Mouse (Mus musculus): ENCODE measurements around the gene 7530416G11Rik. TPM values are rescaled to one million over a fixed set of nuclear protein-coding genes. Genes with fewer than 3 reads are reported as not detected.

7530416G11Rik gene
- polyA plus RNA-seq, 1 experiment, result not detected

GRCm38 (mm10) chr15:85456891-85457290 lies 46.1 kb downstream of the 7530416G11Rik start:
- Histone ChIP-seq H3K27me3 (ENCODE audit: control insufficient read depth) (no peaks in the 10 kb centered on the region), H3K9me3 (ENCODE audit: control insufficient read depth, low read length) (no peaks in the 10 kb centered on the region), H3K4me3 (replicated peaks) (no peak overlapping the region), H3K36me3 (ENCODE audit: control insufficient read depth) (peaks cover 11% of the 10 kb centered on the region; the same call in 1 of the 2 replicates), H3K4me1 (ENCODE audit: control insufficient read depth) (no peaks in the 10 kb centered on the region)
- TF ChIP-seq GATA1 (IDR thresholded peaks at IDR 0.05; ENCODE audit: low read length), result no peak
- TF ChIP-seq TAL1 (IDR thresholded peaks at IDR 0.05; ENCODE audit: low read length), result no peak

DNA sequence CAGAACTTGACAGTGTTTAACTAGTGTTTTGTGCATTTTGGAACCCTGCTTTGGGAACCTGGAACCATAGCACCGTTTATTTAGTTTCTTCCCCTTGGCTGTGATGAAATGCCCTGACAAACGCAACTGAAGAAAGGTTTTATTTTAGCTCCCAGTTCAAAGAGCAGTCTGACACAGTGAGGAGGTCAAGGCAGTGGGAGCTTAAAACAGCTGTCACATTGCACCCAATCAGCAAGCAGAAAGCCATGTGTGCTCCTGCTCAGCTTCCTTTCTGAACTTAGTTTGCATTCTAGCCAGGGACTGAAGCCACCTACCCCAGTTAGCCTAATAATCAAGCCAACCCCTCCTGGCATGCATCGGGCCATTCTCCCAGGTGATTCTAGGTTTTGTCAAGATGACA lies 56.4 kb downstream of the 7530416G11Rik start:
- Histone ChIP-seq H3K4me3 (replicated peaks) (no peak overlapping the region), H3K4me1 (ENCODE audit: control insufficient read depth) (no peaks in the 10 kb centered on the region), H3K36me3 (ENCODE audit: control insufficient read depth) (no peaks in the 10 kb centered on the region; the same call in 1 of the 2 replicates), H3K9me3 (ENCODE audit: control insufficient read depth, low read length) (no peaks in the 10 kb centered on the region), H3K27me3 (ENCODE audit: control insufficient read depth) (no peaks in the 10 kb centered on the region)
- no peak for TF ChIP-seq TAL1 (IDR thresholded peaks at IDR 0.05; ENCODE audit: low read length)
- no peak for TF ChIP-seq GATA1 (IDR thresholded peaks at IDR 0.05; ENCODE audit: low read length)

Other genes starting within 250 kb of the 7530416G11Rik start
- gene Atxn10, start 167.0 kb downstream of the 7530416G11Rik start, polyA plus RNA-seq (2012), result 1.5 and 1.6 TPM in 2 replicates
- gene Wnt7b, start 79.2 kb upstream of the 7530416G11Rik start, polyA plus RNA-seq (2012), result not detected in 2 replicates
- not detected in 2 replicates for gene Ppara, start 231.8 kb upstream of the 7530416G11Rik start, polyA plus RNA-seq (2012)